In the genomic region with DNA sequence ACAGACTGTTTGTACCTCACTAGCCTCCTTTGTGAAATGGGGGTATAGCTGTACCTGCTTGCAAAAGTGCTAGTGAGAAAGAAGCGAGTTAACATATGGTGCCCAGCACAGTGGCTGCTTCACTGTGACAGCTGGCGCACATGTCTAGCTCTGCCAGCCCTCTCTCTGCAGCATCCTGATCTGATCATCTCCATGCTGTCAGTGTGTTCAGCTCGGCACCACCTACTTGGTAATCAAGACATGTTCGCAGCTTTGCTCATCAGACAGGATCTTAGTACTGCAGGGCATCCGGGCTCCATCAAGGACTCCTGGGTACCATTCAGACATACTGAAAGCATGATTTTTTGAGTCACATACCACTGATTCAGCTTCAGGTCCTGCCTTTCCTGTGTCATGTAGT, we compare ENCODE assay signal across 15 mouse cellular contexts.
DNase-seq lines count a peak whose midpoint lies in the region; ATAC-seq and TF ChIP-seq lines count a peak whose summit lies in the region.
"Had no signal": no experiment of that assay in that cellular context is flagged by ENCODE, and none has a peak within 500 bp of the region (broad histone marks: within the 10 kb centered on the region; RNA-seq: fewer than 3 reads in every experiment).

No protein-coding gene starts in this region.

- no peaks in the 10 kb centered on the region for H3K9me3 ChIP-seq in midbrain, postnatal 0 days (ENCODE audit: low read length)
- no peaks in the 10 kb centered on the region for H3K9me3 ChIP-seq in heart, embryonic 12.5 days (replicated peaks)
- H3K9me3 ChIP-seq: liver, embryonic 12.5 days had no signal

- ATAC-seq in frontal cortex, adult (ENCODE audit: low TSS enrichment), result peak; percentile 90
- ATAC-seq in midbrain, postnatal 0 days (ENCODE audit: low FRiP score), result no peak
- no peak for ATAC-seq in heart, embryonic 12.5 days (ENCODE audit: insufficient number of reproducible peaks, low FRiP score)
- ATAC-seq: activated CD4-positive, CD25-positive, alpha-beta regulatory T cell, adult 4 months; liver, embryonic 12.5 days had no signal

- no peaks in the 10 kb centered on the region for H3K4me1 ChIP-seq in midbrain, postnatal 0 days (ENCODE audit: insufficient read depth, low read length)
- no peaks in the 10 kb centered on the region for H3K4me1 ChIP-seq in heart, embryonic 12.5 days (replicated peaks)

- no peaks in the 10 kb centered on the region for H3K27me3 ChIP-seq in midbrain, postnatal 0 days (ENCODE audit: insufficient read depth, low read length)
- H3K27me3 ChIP-seq in heart, embryonic 12.5 days (replicated peaks), result no peaks in the 10 kb centered on the region
- H3K27me3 ChIP-seq: liver, embryonic 12.5 days had no signal

- no peak for DNase-seq in frontal cortex, postnatal 10 days (ENCODE audit: low spot score in 2 of 2)
- peak; percentile 4 to 39 for DNase-seq in frontal cortex, postnatal 36 days (ENCODE audit: low spot score in 2 of 2)
- peak; percentile 21 to 37 for DNase-seq in layer of hippocampus, postnatal 10 days (ENCODE audit: low spot score in 2 of 2)
- peak; percentile 63 for DNase-seq in midbrain, postnatal 0 days (ENCODE audit: low spot score)
- no peak for DNase-seq in c-Kit-positive CD71-positive TER-119-positive erythroid progenitor cells, embryonic 14.5 days (ENCODE audit: low spot score)
- DNase-seq in cerebellum, postnatal 25 days, result no peak
- DNase-seq: heart, postnatal 14 days; kidney, adult 2 months; lung, postnatal 36 days; thymus, postnatal 25 days had no signal

- no peaks in the 10 kb centered on the region for H3K36me3 ChIP-seq in midbrain, postnatal 0 days (ENCODE audit: insufficient read depth, low read length)
- no peaks in the 10 kb centered on the region for H3K36me3 ChIP-seq in heart, embryonic 12.5 days
- H3K36me3 ChIP-seq: liver, embryonic 12.5 days had no signal

- no peak overlapping the region for H3K4me2 ChIP-seq in midbrain, postnatal 0 days (ENCODE audit: low read depth, low read length, poor library complexity, severe bottlenecking)
- no peak overlapping the region for H3K4me2 ChIP-seq in heart, embryonic 12.5 days
- H3K4me2 ChIP-seq: liver, embryonic 12.5 days had no signal

- H3K4me3 ChIP-seq in midbrain, postnatal 0 days (ENCODE audit: low read depth, low read length), result no peak overlapping the region
- no peak overlapping the region for H3K4me3 ChIP-seq in heart, embryonic 12.5 days
- H3K4me3 ChIP-seq: left cerebral cortex, adult 2 months; liver, embryonic 12.5 days had no signal

- no peak overlapping the region for H3K27ac ChIP-seq in midbrain, postnatal 0 days (ENCODE audit: low read depth, low read length)
- H3K27ac ChIP-seq in heart, embryonic 12.5 days (ENCODE audit: poor library complexity, severe bottlenecking), result no peak overlapping the region
- H3K27ac ChIP-seq: left cerebral cortex, adult 2 months; liver, embryonic 12.5 days had no signal

- no peak for TF ChIP-seq CTCF in midbrain, postnatal 0 days (IDR thresholded peaks at IDR 0.05)

- H3K9ac ChIP-seq in midbrain, postnatal 0 days (replicated peaks; ENCODE audit: low read length, poor library complexity, severe bottlenecking), result no peak overlapping the region
- H3K9ac ChIP-seq in heart, embryonic 12.5 days, result no peak overlapping the region
- H3K9ac ChIP-seq: liver, embryonic 12.5 days had no signal

- WGBS in midbrain, postnatal 0 days, result 76% methylated on average over 5 of the region's 5 CpGs
- WGBS in heart, embryonic 12.5 days, result 77% methylated on average over 5 of the region's 5 CpGs

Comparison
In these comparisons a context has a peak if more than half of its experiments do, and no peak if none do; other contexts are left out.
1. DNase-seq: peak in frontal cortex, postnatal 36 days (2 of 2), layer of hippocampus, postnatal 10 days (2 of 2) and midbrain, postnatal 0 days (single experiment); none in frontal cortex, postnatal 10 days (0 of 2), c-Kit-positive CD71-positive TER-119-positive erythroid progenitor cells, embryonic 14.5 days (single experiment) and cerebellum, postnatal 25 days (0 of 2).